Mouse (Mus musculus): ENCODE results near the gene Adgre5. TPM values are rescaled to one million over a fixed set of nuclear protein-coding genes. Genes with fewer than 3 reads are reported as not detected.
A peak's percentile ranks its signal among the peaks of the same experiment; 100 is the strongest.

The Adgre5 gene
- polyA plus RNA-seq, 1 experiment: 23.5 TPM

GRCm38 (mm10) chr8:83725521-83726102 is 15.5 kb downstream of the Adgre5 start:
- H3K36me3 ChIP-seq (replicated peaks; ENCODE audit: low read length): peaks cover 95% of the 10 kb centered on the region
- no peaks in the 10 kb centered on the region for H3K9me3 ChIP-seq
- H3K4me1 ChIP-seq: peaks cover 37% of the 10 kb centered on the region
- H3K4me3 ChIP-seq (replicated peaks): no peak overlapping the region
- no peaks in the 10 kb centered on the region for H3K27me3 ChIP-seq (replicated peaks)
- TF ChIP-seq FLI1 (IDR thresholded peaks at IDR 0.05; ENCODE audit: low read length): no peak

DNA sequence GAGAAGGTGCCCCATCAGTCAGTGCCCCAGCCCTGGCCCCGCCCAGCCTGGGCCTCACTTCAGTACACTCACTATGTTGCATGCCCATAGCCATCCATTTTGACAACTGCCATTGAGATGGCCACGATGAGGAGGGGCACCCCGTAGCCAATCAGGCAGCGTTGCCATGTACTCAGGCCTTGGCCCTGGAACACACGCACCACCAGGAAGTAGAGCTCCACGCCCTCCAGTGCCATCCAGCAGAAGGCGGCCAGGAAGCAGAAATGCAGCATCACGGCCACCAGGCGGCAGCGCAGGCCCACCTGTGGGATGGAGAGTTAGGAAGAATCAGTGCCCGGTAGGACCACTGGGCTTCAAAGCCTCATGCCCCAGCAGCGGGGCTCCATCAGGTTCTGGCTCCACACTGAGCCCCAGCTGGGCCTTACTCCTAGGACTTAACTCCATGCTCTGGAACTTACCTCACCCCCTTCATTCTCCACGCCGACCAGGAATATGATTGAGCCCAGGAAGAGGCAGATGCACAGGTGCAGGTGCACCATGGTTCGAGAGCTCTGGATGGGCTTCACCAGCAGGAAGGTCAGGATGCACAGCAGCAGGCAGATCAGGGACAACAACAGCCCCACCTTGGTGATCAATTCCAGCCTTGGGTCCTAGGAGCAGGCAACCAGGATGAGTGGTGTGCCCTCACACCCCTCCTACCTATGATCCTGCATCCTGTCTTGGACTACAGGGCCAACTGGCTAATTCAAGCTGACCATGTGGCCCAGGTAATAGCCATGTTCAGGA is 16.2 kb downstream of the Adgre5 start:
- TF ChIP-seq GATA1 (IDR thresholded peaks at IDR 0.05; ENCODE audit: borderline replicate concordance, low read length): no peak
- no peak for TF ChIP-seq FLI1 (IDR thresholded peaks at IDR 0.05; ENCODE audit: low read length)
- Histone ChIP-seq H3K9me3 (no peaks in the 10 kb centered on the region), H3K4me1 (peaks cover 34% of the 10 kb centered on the region), H3K4me3 (replicated peaks) (no peak overlapping the region), H3K36me3 (replicated peaks; ENCODE audit: low read length) (peaks cover 95% of the 10 kb centered on the region), H3K27me3 (replicated peaks) (no peaks in the 10 kb centered on the region)

DNA sequence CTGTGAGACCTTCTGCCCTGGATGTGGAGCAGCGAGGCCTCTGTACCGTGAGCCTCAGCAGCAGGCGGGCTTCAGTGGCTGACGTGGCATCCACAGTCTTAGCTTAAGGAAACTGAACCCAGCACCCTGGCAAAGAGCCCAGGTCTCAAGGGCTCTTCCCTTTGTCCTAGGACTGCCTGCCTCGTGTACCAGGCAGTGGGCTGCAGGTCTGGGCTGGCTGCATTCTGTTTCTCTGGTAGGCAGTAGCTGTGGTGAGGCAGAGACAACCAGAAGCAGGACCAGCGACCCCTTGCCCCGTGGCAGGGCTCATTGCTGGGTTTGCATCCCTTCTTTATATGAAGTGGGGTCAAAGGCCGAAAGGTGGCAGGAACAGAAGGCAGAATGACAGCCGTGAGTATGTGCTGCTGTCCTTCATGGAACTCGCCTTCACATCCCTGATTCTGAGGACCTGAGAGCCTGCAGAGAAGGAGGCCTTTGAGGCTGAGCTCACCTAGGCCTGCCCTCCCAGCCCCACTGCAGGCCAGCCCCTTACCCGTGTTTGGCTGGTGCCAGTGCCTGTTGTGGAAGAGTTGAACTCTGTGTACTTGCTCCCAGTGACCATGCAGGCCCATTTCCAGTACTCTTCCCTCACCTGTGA is 17.6 kb downstream of the Adgre5 start:
- Histone ChIP-seq H3K4me1 (peaks cover 41% of the 10 kb centered on the region), H3K9me3 (no peaks in the 10 kb centered on the region), H3K27me3 (replicated peaks) (no peaks in the 10 kb centered on the region), H3K36me3 (replicated peaks; ENCODE audit: low read length) (peaks cover 95% of the 10 kb centered on the region), H3K4me3 (replicated peaks) (no peak overlapping the region)
- no peak for TF ChIP-seq FLI1 (IDR thresholded peaks at IDR 0.05; ENCODE audit: low read length)

- Histone ChIP-seq H3K4me3 (replicated peaks) (no peak overlapping the region), H3K9me3 (no peaks in the 10 kb centered on the region), H3K27me3 (replicated peaks) (no peaks in the 10 kb centered on the region), H3K4me1 (peaks cover 51% of the 10 kb centered on the region), H3K36me3 (replicated peaks; ENCODE audit: low read length) (peaks cover 92% of the 10 kb centered on the region)
- TF ChIP-seq FLI1 (IDR thresholded peaks at IDR 0.05; ENCODE audit: low read length): no peak
- TF ChIP-seq GATA1 (IDR thresholded peaks at IDR 0.05; ENCODE audit: borderline replicate concordance, low read length): no peak
These were observed 18.5 kb downstream of the Adgre5 start for GRCm38 (mm10) chr8:83722631-83723030.

DNA sequence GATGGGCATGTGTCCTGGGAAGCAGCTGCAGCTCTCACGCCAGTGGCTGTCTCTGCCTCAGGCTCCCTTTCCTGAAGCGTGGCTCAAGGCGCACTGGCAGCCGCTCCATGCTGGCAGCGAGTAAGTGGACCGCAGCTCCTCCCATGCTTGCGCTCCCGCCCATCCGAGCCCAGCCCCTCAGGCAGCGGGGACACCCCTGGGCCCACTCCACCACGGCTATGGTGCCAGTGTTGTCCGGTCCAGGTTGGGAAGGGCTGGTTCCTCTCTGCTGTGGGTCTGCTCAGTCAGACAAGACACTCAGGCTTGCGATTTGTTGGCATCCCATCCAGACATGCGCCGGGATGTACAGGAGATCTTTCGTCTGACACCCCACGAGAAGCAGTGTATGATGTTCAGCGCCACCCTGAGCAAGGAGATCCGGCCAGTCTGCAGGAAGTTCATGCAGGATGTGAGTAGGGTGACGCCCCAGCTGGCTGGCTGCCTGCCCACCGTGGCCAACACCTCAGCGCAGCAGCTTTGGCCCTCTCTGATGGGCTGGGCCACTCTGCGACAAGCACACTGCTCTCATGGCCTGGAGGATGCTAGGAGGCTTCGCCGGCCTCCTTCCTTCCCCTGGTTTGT is 19.6 kb downstream of the Adgre5 start:
- no peak overlapping the region for H3K4me3 ChIP-seq (replicated peaks)
- H3K4me1 ChIP-seq: peaks cover 62% of the 10 kb centered on the region
- H3K27me3 ChIP-seq (replicated peaks): no peaks in the 10 kb centered on the region
- H3K9me3 ChIP-seq: no peaks in the 10 kb centered on the region
- TF ChIP-seq GATA1 (IDR thresholded peaks at IDR 0.05; ENCODE audit: borderline replicate concordance, low read length): no peak
- no peak for TF ChIP-seq FLI1 (IDR thresholded peaks at IDR 0.05; ENCODE audit: low read length)
- peaks cover 83% of the 10 kb centered on the region for H3K36me3 ChIP-seq (replicated peaks; ENCODE audit: low read length)

DNA sequence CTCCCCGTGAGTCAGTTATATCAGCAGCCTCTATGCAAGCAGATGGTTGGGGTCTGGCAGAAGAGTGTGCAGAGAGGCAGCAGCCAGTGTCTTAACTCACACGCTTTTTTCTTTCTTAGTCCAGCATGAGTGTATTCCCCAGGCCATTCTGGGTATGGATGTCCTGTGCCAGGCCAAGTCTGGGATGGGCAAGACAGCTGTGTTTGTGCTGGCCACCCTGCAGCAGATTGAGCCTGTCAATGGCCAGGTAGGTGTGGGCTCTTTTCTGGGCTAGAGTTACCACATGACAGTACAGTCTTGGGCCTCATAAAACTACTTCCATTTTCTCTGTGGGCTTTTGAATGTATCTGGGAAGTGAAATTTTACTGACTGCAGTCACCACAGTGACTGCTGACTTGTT is 21.4 kb downstream of the Adgre5 start:
- Histone ChIP-seq H3K4me3 (replicated peaks) (no peak overlapping the region), H3K27me3 (replicated peaks) (no peaks in the 10 kb centered on the region), H3K36me3 (replicated peaks; ENCODE audit: low read length) (peaks cover 67% of the 10 kb centered on the region), H3K9me3 (no peaks in the 10 kb centered on the region), H3K4me1 (peaks cover 63% of the 10 kb centered on the region)
- TF ChIP-seq GATA1 (IDR thresholded peaks at IDR 0.05; ENCODE audit: borderline replicate concordance, low read length) (no peak), FLI1 (IDR thresholded peaks at IDR 0.05; ENCODE audit: low read length) (no peak)

GRCm38 (mm10) chr8:83719048-83719447 is 22.1 kb downstream of the Adgre5 start:
- Histone ChIP-seq H3K9me3 (no peaks in the 10 kb centered on the region), H3K36me3 (replicated peaks; ENCODE audit: low read length) (peaks cover 61% of the 10 kb centered on the region), H3K4me3 (replicated peaks) (no peak overlapping the region), H3K27me3 (replicated peaks) (no peaks in the 10 kb centered on the region), H3K4me1 (peaks cover 59% of the 10 kb centered on the region)
- no peak for TF ChIP-seq FLI1 (IDR thresholded peaks at IDR 0.05; ENCODE audit: low read length)
- TF ChIP-seq GATA1 (IDR thresholded peaks at IDR 0.05; ENCODE audit: borderline replicate concordance, low read length): no peak

GRCm38 (mm10) chr8:83716563-83716962 is 24.6 kb downstream of the Adgre5 start:
- H3K4me3 ChIP-seq (replicated peaks): peak overlapping the region; percentile 98
- no peaks in the 10 kb centered on the region for H3K9me3 ChIP-seq
- peaks cover 60% of the 10 kb centered on the region for H3K4me1 ChIP-seq
- TF ChIP-seq GATA1 (IDR thresholded peaks at IDR 0.05; ENCODE audit: borderline replicate concordance, low read length) (no peak), FLI1 (IDR thresholded peaks at IDR 0.05; ENCODE audit: low read length) (no peak)
- H3K27me3 ChIP-seq (replicated peaks): no peaks in the 10 kb centered on the region
- H3K36me3 ChIP-seq (replicated peaks; ENCODE audit: low read length): peaks cover 36% of the 10 kb centered on the region

GRCm38 (mm10) chr8:83715771-83716170 is 25.4 kb downstream of the Adgre5 start:
- Histone ChIP-seq H3K36me3 (replicated peaks; ENCODE audit: low read length) (peaks cover 28% of the 10 kb centered on the region), H3K4me1 (peaks cover 57% of the 10 kb centered on the region), H3K4me3 (replicated peaks) (peak overlapping the region; percentile 98), H3K27me3 (replicated peaks) (no peaks in the 10 kb centered on the region), H3K9me3 (no peaks in the 10 kb centered on the region)
- no peak for TF ChIP-seq FLI1 (IDR thresholded peaks at IDR 0.05; ENCODE audit: low read length)
- no peak for TF ChIP-seq GATA1 (IDR thresholded peaks at IDR 0.05; ENCODE audit: borderline replicate concordance, low read length)
